Mouse (Mus musculus): ENCODE results near the gene Gm10100.

DNA sequence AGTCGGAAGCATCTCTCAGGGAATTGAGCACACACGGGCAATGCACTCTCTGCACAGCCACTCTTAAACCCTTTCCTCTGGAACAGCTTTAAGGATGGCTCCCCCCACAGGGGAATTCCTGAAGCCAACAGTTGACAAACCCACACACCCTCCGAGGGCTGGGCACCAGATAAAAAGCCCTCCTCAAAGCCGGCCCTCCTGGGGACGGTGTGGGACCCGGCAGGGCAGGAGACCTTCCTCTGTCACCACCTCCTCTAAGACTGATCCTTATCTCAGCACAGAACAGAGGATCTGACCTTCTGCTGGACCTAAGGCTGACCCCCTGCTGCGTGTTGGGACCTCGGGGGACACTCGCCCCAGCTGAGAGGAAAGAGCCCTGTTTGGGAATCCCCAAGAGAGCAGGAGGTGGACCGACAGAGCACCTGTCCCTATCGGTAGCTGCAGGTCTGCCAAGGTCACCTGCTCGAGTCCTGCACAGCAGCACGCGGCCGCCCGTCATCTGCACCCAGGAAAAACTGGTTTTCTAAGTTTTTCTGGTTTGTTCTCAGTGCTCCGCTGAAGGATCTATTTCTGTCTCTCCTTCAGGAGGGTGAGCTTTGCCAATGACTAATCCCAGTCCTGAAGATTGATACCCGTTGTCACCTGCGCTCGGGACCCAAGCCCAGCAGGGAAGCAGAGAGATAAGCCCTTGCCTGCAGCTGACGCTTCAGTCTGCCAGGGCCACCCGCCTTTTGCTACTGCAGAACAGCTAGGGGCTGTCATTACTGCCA lies 40.2 kb upstream of the Gm10100 start, which contains the start of gene Tspear:
- TF ChIP-seq HCFC1 (IDR thresholded peaks at IDR 0.05; ENCODE audit: borderline replicate concordance, insufficient read depth, low read length) = no peak
- no peak for TF ChIP-seq CHD2 (IDR thresholded peaks at IDR 0.05; ENCODE audit: low read depth, low read length)
- no peak for TF ChIP-seq ZC3H11A (IDR thresholded peaks at IDR 0.05; ENCODE audit: borderline replicate concordance, low read depth, low read length)
- no peak for TF ChIP-seq ZNF384 (IDR thresholded peaks at IDR 0.05; ENCODE audit: low read depth, low read length)
- no peak for TF ChIP-seq MAFK (IDR thresholded peaks at IDR 0.05; ENCODE audit: insufficient read depth, low read depth, low read length)
